Mouse (Mus musculus): ENCODE data around the gene Gm21762.
"Not testable (repeated sequence)": the region's sequence is repeated elsewhere in the genome, so short reads cannot be mapped to it uniquely, and the experiment has no call there.

- not testable (repeated sequence) for TF ChIP-seq CTCF (IDR thresholded peaks at IDR 0.05; ENCODE audit: low read depth, low read length); POLR2A (IDR thresholded peaks at IDR 0.05; ENCODE audit: borderline replicate concordance, low read depth, low read length)
These were observed 47.4 kb downstream of the Gm21762 start for GRCm38 (mm10) chr13:120168301-120168700.
